Mouse (Mus musculus): ENCODE measurements at regions not wholly inside any gene's neighbourhood (a gene's known extent, or its start where the extent isn't known, plus 50 kb on each side); places are given as distances from the start of the nearest gene placed in this dataset. TPM values are rescaled to one million over a fixed set of nuclear protein-coding genes. Genes with fewer than 3 reads are reported as not detected.

- Histone ChIP-seq H3K27ac (ENCODE audit: low read depth, low read length) (peak overlapping the region; percentile 4; the same call in 1 of the 2 replicates), H3K4me1 (ENCODE audit: control insufficient read depth, insufficient read depth, low read depth, low read length) (peaks cover 4% of the 10 kb centered on the region), H3K4me2 (ENCODE audit: low read length) (peak overlapping the region; percentile 14; the same call in 1 of the 2 replicates), H3K27me3 (replicated peaks; ENCODE audit: control insufficient read depth, insufficient read depth, low read length) (no peaks in the 10 kb centered on the region), H3K9me3 (ENCODE audit: control insufficient read depth, low read length) (no peaks in the 10 kb centered on the region), H3K4me3 (ENCODE audit: low read length) (no peak overlapping the region), H3K9ac (ENCODE audit: low read depth, low read length) (no peak overlapping the region), H3K36me3 (ENCODE audit: control insufficient read depth, insufficient read depth, low read length) (no peaks in the 10 kb centered on the region)
- WGBS, result 47% methylated on average over 11 of the region's 11 CpGs
- peak; percentile 90 for ATAC-seq
Observed at GRCm38 (mm10) chr4:24019178-24020104, 476.8 kb upstream of the Mms22l start.

Small RNA genes lying in the stretch of these regions (microRNA-seq; reads per million reads assigned to microRNA genes)
- gene Gm25978, result not detected

All from hindbrain, embryonic 16.5 days (tissue).